Mouse (Mus musculus): ENCODE data around the gene Slc31a2.

Gene Slc31a2

GRCm38 (mm10) chr4:62316456-62316855 is 54.1 kb downstream of the Slc31a2 start:
- DNase-seq (ENCODE audit: inconsistent ontology term), result no peak

- DNase-seq (ENCODE audit: inconsistent ontology term), result no peak
Observed at GRCm38 (mm10) chr4:62318294-62318693, 55.9 kb downstream of the Slc31a2 start.

GRCm38 (mm10) chr4:62322684-62323083 is 60.3 kb downstream of the Slc31a2 start:
- no peak for DNase-seq (ENCODE audit: inconsistent ontology term)

GRCm38 (mm10) chr4:62326111-62326510 is 63.7 kb downstream of the Slc31a2 start:
- DNase-seq (ENCODE audit: inconsistent ontology term), result no peak

- no peak for DNase-seq (ENCODE audit: inconsistent ontology term)
Observed at GRCm38 (mm10) chr4:62328941-62329660, 66.7 kb downstream of the Slc31a2 start.

GRCm38 (mm10) chr4:62331977-62332376 is 69.6 kb downstream of the Slc31a2 start:
- no peak for DNase-seq (ENCODE audit: inconsistent ontology term)

- no peak for DNase-seq (ENCODE audit: inconsistent ontology term)
Observed at GRCm38 (mm10) chr4:62338536-62338935, 76.2 kb downstream of the Slc31a2 start.

- DNase-seq (ENCODE audit: inconsistent ontology term), result no peak
Observed at GRCm38 (mm10) chr4:62344000-62344399, 81.6 kb downstream of the Slc31a2 start.

GRCm38 (mm10) chr4:62345827-62346226 is 83.5 kb downstream of the Slc31a2 start:
- DNase-seq (ENCODE audit: inconsistent ontology term), result no peak

GRCm38 (mm10) chr4:62347605-62348328 is 85.4 kb downstream of the Slc31a2 start:
- no peak for DNase-seq (ENCODE audit: inconsistent ontology term)
